Comparison of ENCODE assay signal across 8 mouse cellular contexts in the genomic region with DNA sequence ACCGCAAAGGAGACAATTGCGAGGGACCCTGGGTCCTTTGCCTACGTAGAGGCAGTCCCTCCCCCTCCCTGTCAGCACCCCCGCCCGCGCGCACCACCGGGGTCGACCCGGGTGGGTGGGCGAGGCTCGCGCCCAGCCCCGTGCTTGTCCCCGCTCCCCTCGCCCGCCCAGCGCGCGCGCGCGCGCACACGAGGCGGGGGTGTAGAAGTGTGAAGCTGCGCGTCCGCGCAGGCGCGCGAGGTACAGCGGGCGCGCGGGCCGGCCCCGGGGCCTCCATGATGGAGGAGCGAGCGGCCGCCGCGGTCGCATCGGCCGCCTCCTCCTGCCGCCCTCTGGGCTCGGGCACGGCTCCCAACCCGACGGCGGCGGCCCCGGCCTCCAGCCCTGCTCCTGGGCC. TPM values are rescaled to one million over a fixed set of nuclear protein-coding genes. Genes with fewer than 3 reads are reported as not detected.
A peak's percentile ranks its signal among the peaks of the same experiment; 100 is the strongest.
DNase-seq lines count a peak whose midpoint lies in the region; ATAC-seq lines count a peak whose summit lies in the region.

No protein-coding gene starts in this region.

- H3K27ac ChIP-seq in intestine, embryonic 15.5 days = peak overlapping the region; percentile 96
- H3K27ac ChIP-seq in limb, embryonic 11.5 days (replicated peaks; ENCODE audit: low read depth, low read length) = peak overlapping the region; percentile 99
- peak overlapping the region; percentile 99 for H3K27ac ChIP-seq in midbrain, embryonic 13.5 days

- H3K9me3 ChIP-seq in intestine, embryonic 15.5 days = no peaks in the 10 kb centered on the region
- no peaks in the 10 kb centered on the region for H3K9me3 ChIP-seq in limb, embryonic 11.5 days (ENCODE audit: control insufficient read depth, low read length)
- no peaks in the 10 kb centered on the region for H3K9me3 ChIP-seq in midbrain, embryonic 13.5 days

- H3K36me3 ChIP-seq in intestine, embryonic 15.5 days = peaks cover 11% of the 10 kb centered on the region; the same call in 1 of the 2 replicates
- H3K36me3 ChIP-seq in limb, embryonic 11.5 days (ENCODE audit: control insufficient read depth, insufficient read depth, low read length) = no peaks in the 10 kb centered on the region; the same call in 1 of the 2 replicates
- H3K36me3 ChIP-seq in midbrain, embryonic 13.5 days = no peaks in the 10 kb centered on the region

- peak; percentile 77 for DNase-seq in urinary bladder, postnatal 14 days (ENCODE audit: low spot score)
- no peak for DNase-seq in urinary bladder, adult 2 months (ENCODE audit: low spot score)
- DNase-seq in embryo, embryonic 10.5 days (ENCODE audit: low spot score) = peak; percentile 88
- peak; percentile 79 for DNase-seq in gastrocnemius, postnatal 25 days
- peak; percentile 88 for DNase-seq in limb, embryonic 11.5 days (ENCODE audit: low spot score)
- DNase-seq in spleen, adult 18-20 months = peak; percentile 67 to 76

- H3K4me3 ChIP-seq in intestine, embryonic 15.5 days (replicated peaks) = peak overlapping the region; percentile 99
- H3K4me3 ChIP-seq in limb, embryonic 11.5 days (ENCODE audit: low read depth, low read length) = peak overlapping the region; percentile 93
- H3K4me3 ChIP-seq in midbrain, embryonic 13.5 days (replicated peaks) = peak overlapping the region; percentile 89

- peaks cover 53% of the 10 kb centered on the region for H3K4me1 ChIP-seq in intestine, embryonic 15.5 days (replicated peaks)
- H3K4me1 ChIP-seq in limb, embryonic 11.5 days (ENCODE audit: control insufficient read depth, insufficient read depth, low read length) = peaks cover 32% of the 10 kb centered on the region
- peaks cover 88% of the 10 kb centered on the region for H3K4me1 ChIP-seq in midbrain, embryonic 13.5 days (replicated peaks)

- H3K4me2 ChIP-seq in intestine, embryonic 15.5 days (replicated peaks) = peak overlapping the region; percentile 92
- peak overlapping the region; percentile 93 for H3K4me2 ChIP-seq in limb, embryonic 11.5 days (ENCODE audit: low read depth, severe bottlenecking)
- peak overlapping the region; percentile 98 for H3K4me2 ChIP-seq in midbrain, embryonic 13.5 days (replicated peaks)

- peak; percentile 88 for ATAC-seq in intestine, embryonic 15.5 days
- ATAC-seq in limb, embryonic 11.5 days (ENCODE audit: insufficient number of reproducible peaks, low FRiP score, low TSS enrichment, low read depth) = peak; percentile 52
- ATAC-seq in midbrain, embryonic 13.5 days = peak; percentile 63

- H3K27me3 ChIP-seq in intestine, embryonic 15.5 days (replicated peaks) = peaks cover 10% of the 10 kb centered on the region; the same call in 1 of the 2 replicates
- peaks cover 6% of the 10 kb centered on the region for H3K27me3 ChIP-seq in limb, embryonic 11.5 days (ENCODE audit: control insufficient read depth, insufficient read depth, low read length)
- peaks cover 23% of the 10 kb centered on the region for H3K27me3 ChIP-seq in midbrain, embryonic 13.5 days

- WGBS in intestine, embryonic 15.5 days = under 1% methylated on average over 55 of the region's 55 CpGs
- WGBS in limb, embryonic 11.5 days = 0% methylated on average over 39 of the region's 55 CpGs
- under 1% methylated on average over 22 of the region's 55 CpGs for WGBS in midbrain, embryonic 13.5 days

- peak overlapping the region; percentile 100 for H3K9ac ChIP-seq in intestine, embryonic 15.5 days
- H3K9ac ChIP-seq in limb, embryonic 11.5 days (ENCODE audit: low read length) = peak overlapping the region; percentile 99
- H3K9ac ChIP-seq in midbrain, embryonic 13.5 days (replicated peaks) = peak overlapping the region; percentile 99

RNA-seq across cellular contexts. Expression of a gene that starts 0.4 kb away (rescaled TPM):
- polyA plus RNA-seq in urinary bladder, adult 2 months (2012; rRNA removed) = 78.6 and 101 TPM in 2 replicates
- total RNA-seq in gastrocnemius, postnatal 25 days (2021) = 10 to 100 TPM; 13.2 to 22.4 TPM
- polyA plus RNA-seq in intestine, embryonic 15.5 days (2015; fragmentation: Nextera tagmentation; extraction: Ambion mirVana) = 77.3 and 85.5 TPM in 2 replicates
- polyA plus RNA-seq in limb, embryonic 11.5 days (2014; fragmentation: Nextera tagmentation; extraction: Ambion mirVana) = 125 and 128 TPM in 2 replicates
- 184 and 186 TPM in 2 replicates for polyA plus RNA-seq in midbrain, embryonic 13.5 days (2015; fragmentation: Nextera tagmentation; extraction: Ambion mirVana)

RNA-seq across cellular contexts. Expression of a gene that starts 0.5 kb away (rescaled TPM):
- 17.2 and 21.3 TPM in 2 replicates for polyA plus RNA-seq in urinary bladder, adult 2 months (2012; rRNA removed)
- 10 to 100 TPM; 35.7 to 42.3 TPM for total RNA-seq in gastrocnemius, postnatal 25 days (2021)
- 25.1 and 25.6 TPM in 2 replicates for polyA plus RNA-seq in intestine, embryonic 15.5 days (2015; fragmentation: Nextera tagmentation; extraction: Ambion mirVana)
- 25.4 and 29.3 TPM in 2 replicates for polyA plus RNA-seq in limb, embryonic 11.5 days (2014; fragmentation: Nextera tagmentation; extraction: Ambion mirVana)
- 43.9 and 46.1 TPM in 2 replicates for polyA plus RNA-seq in midbrain, embryonic 13.5 days (2015; fragmentation: Nextera tagmentation; extraction: Ambion mirVana)

RNA-seq across cellular contexts. Expression of a gene that starts 26.6 kb away (rescaled TPM):
- 19.2 and 24.4 TPM in 2 replicates for polyA plus RNA-seq in urinary bladder, adult 2 months (2012; rRNA removed)
- 1 to 10 TPM; 5.0 to 5.3 TPM for total RNA-seq in gastrocnemius, postnatal 25 days (2021)
- 9.7 and 12.5 TPM in 2 replicates for polyA plus RNA-seq in intestine, embryonic 15.5 days (2015; fragmentation: Nextera tagmentation; extraction: Ambion mirVana)
- polyA plus RNA-seq in limb, embryonic 11.5 days (2014; fragmentation: Nextera tagmentation; extraction: Ambion mirVana) = 16.6 and 16.8 TPM in 2 replicates
- 6.4 and 6.6 TPM in 2 replicates for polyA plus RNA-seq in midbrain, embryonic 13.5 days (2015; fragmentation: Nextera tagmentation; extraction: Ambion mirVana)

RNA-seq across cellular contexts. Expression of a gene that starts 34.9 kb away (rescaled TPM):
- polyA plus RNA-seq in urinary bladder, adult 2 months (2012; rRNA removed) = 213 and 249 TPM in 2 replicates
- 10 to 100 TPM; 14.2 to 47.4 TPM for total RNA-seq in gastrocnemius, postnatal 25 days (2021)
- polyA plus RNA-seq in intestine, embryonic 15.5 days (2015; fragmentation: Nextera tagmentation; extraction: Ambion mirVana) = 61.8 and 64.0 TPM in 2 replicates
- polyA plus RNA-seq in limb, embryonic 11.5 days (2014; fragmentation: Nextera tagmentation; extraction: Ambion mirVana) = 28.5 and 30.9 TPM in 2 replicates
- 13.8 and 14.9 TPM in 2 replicates for polyA plus RNA-seq in midbrain, embryonic 13.5 days (2015; fragmentation: Nextera tagmentation; extraction: Ambion mirVana)

RNA-seq across cellular contexts. Expression of a gene that starts 59.0 kb away (rescaled TPM):
- 61.5 and 82.9 TPM in 2 replicates for polyA plus RNA-seq in urinary bladder, adult 2 months (2012; rRNA removed)
- 1 to 10 TPM; 1.9 to 2.3 TPM for total RNA-seq in gastrocnemius, postnatal 25 days (2021)
- 3.1 and 3.2 TPM in 2 replicates for polyA plus RNA-seq in intestine, embryonic 15.5 days (2015; fragmentation: Nextera tagmentation; extraction: Ambion mirVana)
- polyA plus RNA-seq in limb, embryonic 11.5 days (2014; fragmentation: Nextera tagmentation; extraction: Ambion mirVana) = 14.6 and 15.7 TPM in 2 replicates
- polyA plus RNA-seq in midbrain, embryonic 13.5 days (2015; fragmentation: Nextera tagmentation; extraction: Ambion mirVana) = 2.8 and 2.9 TPM in 2 replicates
